Mouse (Mus musculus) midbrain, embryonic 12.5 days (tissue): ENCODE results near the gene Mtch2. TPM values are rescaled to one million over a fixed set of nuclear protein-coding genes. Genes with fewer than 3 reads are reported as not detected.

Experiments
- polyA plus RNA-seq: library from polyadenylated mRNA; unstranded; fragments of >200 nt; fragmentation: Nextera tagmentation; extraction: Ambion mirVana; gene quantifications from 2 replicates; pipeline ENCODE4 v1.2.1, GENCODE M21; 2016

Mtch2 gene
- polyA plus RNA-seq, 1 experiment from 2014 or later, result 207 TPM

Other genes starting within 250 kb of the Mtch2 start
- 47.8 and 50.1 TPM in 2 replicates for gene Nup160, start 169.9 kb upstream of the Mtch2 start, polyA plus RNA-seq
- 166 and 169 TPM in 2 replicates for gene Fnbp4, start 101.8 kb upstream of the Mtch2 start, polyA plus RNA-seq
- 0.25 and 0.41 TPM in 2 replicates for gene Agbl2, start 64.4 kb upstream of the Mtch2 start, polyA plus RNA-seq
- 29.2 and 32.9 TPM in 2 replicates for gene C1qtnf4, start 38.7 kb downstream of the Mtch2 start, polyA plus RNA-seq
- gene Kbtbd4, start 57.6 kb downstream of the Mtch2 start, polyA plus RNA-seq, result 53.5 and 54.5 TPM in 2 replicates
- 187 and 196 TPM in 2 replicates for gene Ndufs3, start 57.7 kb downstream of the Mtch2 start, polyA plus RNA-seq
- 167 and 178 TPM in 2 replicates for gene Celf1, start 93.2 kb downstream of the Mtch2 start, polyA plus RNA-seq
- 0.94 and 1.4 TPM in 2 replicates for gene Rapsn, start 188.5 kb downstream of the Mtch2 start, polyA plus RNA-seq
- gene Psmc3, start 206.9 kb downstream of the Mtch2 start, polyA plus RNA-seq, result 283 and 291 TPM in 2 replicates
- 29.4 and 30.8 TPM in 2 replicates for gene Slc39a13, start 223.3 kb downstream of the Mtch2 start, polyA plus RNA-seq
- 3.3 and 4.8 TPM in 2 replicates for gene Spi1, start 235.2 kb downstream of the Mtch2 start, polyA plus RNA-seq